Mouse (Mus musculus): ENCODE measurements around the gene Zbtb21.
"Not testable (repeated sequence)": the region's sequence is repeated elsewhere in the genome, so short reads cannot be mapped to it uniquely, and the experiment has no call there.

The Zbtb21 gene

DNA sequence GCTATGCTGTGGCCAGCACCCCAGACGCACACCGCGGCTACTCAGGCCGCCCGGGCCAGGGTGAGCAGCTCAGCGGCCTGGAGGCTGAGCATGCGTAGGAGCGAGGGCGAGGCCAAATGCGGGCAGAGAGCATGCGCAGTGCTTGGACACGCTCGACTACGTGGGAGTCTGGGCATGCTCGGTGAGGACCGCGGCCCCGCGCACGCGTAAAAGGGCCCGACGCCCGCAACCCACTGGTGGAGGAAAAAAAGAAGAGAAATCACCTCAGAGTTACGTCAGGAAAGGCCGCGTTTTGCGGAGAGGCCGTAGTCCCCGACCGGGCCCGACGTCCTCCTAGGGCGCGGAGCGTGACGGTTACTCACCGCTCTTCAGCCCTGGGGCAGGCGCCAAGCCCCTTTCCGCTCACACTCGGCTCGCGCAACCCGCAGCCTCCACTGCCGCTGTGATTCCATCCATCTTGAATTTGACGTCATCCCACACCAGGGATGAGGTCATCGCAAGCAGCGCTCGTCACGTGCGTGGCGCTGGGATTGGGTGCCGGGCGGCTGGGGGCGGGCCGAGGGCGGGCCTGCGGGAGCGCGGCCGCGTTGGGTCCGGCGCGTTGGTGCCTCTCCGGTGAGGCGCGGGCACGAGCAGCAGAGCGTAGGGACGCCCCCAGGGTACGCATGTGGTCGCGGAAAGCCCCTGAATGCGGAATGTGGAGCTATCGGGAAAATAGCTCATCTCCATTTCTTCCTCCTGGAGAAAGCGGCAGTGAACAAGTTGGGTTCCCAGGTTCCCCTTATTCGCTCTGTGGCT lies at the start of gene Zbtb21, which contains the start of gene C2cd2:
Zbtb21 (minus strand) TSS at position 472 of the 798 bp plus-strand sequence.
C2cd2 (minus strand) TSS at position 448 of the 798 bp plus-strand sequence.
- DNase-seq (ENCODE audit: low spot score) = peak; percentile 97

DNA sequence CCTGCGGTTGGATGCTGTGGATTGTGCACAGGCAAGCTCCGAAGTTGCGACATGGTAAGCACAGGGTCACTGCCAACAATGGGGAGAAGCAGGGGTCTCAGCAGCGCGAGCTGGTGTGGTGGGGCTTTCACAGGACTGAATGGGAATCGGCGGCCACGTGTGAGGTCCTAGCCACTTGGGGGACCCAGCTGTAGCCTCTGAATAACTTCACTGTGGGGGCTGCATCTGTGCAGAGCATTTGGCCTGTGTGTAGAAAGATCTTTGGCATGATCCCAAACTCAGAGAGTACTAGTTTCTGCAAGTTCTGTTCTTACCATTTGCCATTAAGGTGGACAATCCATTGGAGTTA lies 34.9 kb upstream of the Zbtb21 start:
- not testable (repeated sequence) for DNase-seq (ENCODE audit: low spot score)

- peak; percentile 91 for DNase-seq (ENCODE audit: low spot score)
Measured at GRCm38 (mm10) chr16:97996616-97997382, 34.4 kb upstream of the Zbtb21 start, which contains the start of gene B230307C23Rik. B230307C23Rik (plus strand) TSS chr16:97997315.

- peak; percentile 30 for DNase-seq (ENCODE audit: low spot score)
Measured at GRCm38 (mm10) chr16:97995849-97996615, 33.6 kb upstream of the Zbtb21 start.

GRCm38 (mm10) chr16:97992477-97992876 lies 30.1 kb upstream of the Zbtb21 start:
- not testable (repeated sequence) for DNase-seq (ENCODE audit: low spot score)

DNA sequence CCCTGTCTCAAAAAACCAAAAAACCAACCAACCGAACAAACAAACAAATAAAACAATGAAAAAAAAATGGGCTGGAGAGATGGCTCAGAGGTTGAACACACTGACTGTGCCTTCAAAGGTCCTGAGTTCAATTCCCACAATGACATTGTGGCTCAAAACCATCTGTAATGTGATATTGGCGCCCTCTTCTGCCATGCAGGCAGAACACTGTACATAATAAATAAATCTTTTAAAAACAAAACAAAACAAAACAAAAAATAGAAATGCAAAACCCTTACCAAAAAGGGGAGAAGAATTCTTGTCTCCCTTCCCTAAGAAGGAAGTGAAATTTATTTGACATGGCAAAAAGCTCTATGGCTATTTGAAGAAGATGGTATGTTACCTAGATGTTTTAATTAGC lies 29.1 kb upstream of the Zbtb21 start:
- DNase-seq (ENCODE audit: low spot score) = no peak

DNA sequence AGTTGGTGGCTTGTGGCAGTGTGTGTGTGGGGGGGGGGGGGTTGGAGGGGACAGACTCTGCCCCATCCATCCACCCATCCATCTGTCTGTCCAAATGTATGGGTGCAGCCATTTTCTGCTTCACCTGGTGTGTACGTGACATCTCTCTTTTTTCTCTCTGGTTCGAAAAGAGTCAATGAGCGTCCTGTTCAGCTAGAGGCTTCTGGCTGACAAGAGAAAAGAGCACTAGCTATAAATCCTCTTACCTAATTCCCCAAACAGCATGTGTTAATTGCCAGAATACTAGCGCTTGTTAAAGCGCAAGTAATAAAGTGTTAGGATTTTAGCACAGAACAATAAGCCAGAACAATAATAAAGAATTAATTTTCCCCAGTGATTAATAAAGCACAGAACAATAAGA lies 22.2 kb upstream of the Zbtb21 start:
- DNase-seq (ENCODE audit: low spot score) = no peak

DNA sequence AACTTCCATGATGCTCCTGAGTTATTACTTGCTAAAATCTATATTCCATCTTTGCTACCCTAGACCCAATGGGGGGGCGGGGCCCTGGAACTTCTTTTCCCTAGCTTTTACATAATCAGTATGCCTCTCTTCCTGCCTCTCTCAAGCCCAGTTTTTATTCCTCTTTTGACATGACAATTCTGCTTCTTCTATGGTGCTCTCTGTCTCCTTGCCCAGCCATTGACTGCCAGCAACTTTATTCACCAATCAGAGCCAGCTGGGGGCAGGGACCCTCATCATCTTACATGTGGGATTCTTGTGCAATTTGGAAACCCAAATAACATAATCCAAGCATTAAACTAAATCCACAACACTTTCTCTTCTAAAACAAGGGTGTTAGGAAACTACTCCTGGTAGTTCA lies 18.9 kb upstream of the Zbtb21 start:
- DNase-seq (ENCODE audit: low spot score) = no peak

GRCm38 (mm10) chr16:97977722-97978121 lies 15.3 kb upstream of the Zbtb21 start:
- DNase-seq (ENCODE audit: low spot score) = no peak

DNA sequence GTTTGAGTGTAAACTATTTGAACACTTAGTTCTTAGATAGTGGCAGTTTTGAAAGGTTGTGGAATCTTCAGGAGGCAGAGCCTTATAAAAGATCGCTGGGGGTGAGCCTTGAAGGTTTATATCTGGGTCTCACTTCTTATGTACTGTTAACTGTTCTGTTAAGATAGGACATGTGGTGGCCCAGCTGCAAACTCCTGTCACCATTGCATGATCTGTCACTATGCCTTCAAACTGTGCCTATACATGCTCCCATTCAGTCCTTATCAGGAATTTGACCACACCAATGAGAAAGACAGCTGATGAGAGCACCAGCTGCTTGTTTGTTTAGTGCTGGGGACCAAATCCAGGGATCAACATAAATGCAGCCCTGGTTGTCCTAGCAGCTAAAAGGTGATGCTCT lies 14.9 kb upstream of the Zbtb21 start:
- no peak for DNase-seq (ENCODE audit: low spot score)

DNA sequence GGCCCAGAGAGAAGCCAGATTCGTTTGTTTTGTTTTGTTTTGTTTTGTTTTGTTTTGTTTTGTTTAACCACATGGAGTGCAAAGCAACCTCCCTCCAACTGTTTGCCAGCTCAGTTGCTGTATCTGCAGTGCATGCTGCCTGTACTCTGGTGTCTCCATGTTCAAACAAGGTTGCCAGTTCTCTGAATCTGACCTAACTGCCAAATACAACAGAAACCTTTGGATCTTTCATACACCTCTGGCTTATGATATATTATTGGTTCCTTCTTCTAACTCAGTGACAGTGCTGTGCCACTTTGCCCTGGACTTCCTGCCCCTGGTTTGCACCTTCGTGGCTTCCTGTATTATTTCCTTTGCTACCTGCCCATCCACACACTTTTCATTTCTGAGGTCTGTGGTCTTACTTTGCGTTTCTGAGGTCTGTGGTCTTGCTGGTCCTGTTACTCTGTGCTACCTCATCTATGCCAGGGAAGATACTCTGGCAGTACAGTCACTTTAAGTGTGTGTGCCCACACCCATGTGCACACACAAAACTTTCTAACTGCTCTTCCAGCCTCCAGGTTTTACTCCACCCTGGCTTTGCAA lies 1.6 kb upstream of the Zbtb21 start:
- no peak for DNase-seq (ENCODE audit: low spot score)

DNA sequence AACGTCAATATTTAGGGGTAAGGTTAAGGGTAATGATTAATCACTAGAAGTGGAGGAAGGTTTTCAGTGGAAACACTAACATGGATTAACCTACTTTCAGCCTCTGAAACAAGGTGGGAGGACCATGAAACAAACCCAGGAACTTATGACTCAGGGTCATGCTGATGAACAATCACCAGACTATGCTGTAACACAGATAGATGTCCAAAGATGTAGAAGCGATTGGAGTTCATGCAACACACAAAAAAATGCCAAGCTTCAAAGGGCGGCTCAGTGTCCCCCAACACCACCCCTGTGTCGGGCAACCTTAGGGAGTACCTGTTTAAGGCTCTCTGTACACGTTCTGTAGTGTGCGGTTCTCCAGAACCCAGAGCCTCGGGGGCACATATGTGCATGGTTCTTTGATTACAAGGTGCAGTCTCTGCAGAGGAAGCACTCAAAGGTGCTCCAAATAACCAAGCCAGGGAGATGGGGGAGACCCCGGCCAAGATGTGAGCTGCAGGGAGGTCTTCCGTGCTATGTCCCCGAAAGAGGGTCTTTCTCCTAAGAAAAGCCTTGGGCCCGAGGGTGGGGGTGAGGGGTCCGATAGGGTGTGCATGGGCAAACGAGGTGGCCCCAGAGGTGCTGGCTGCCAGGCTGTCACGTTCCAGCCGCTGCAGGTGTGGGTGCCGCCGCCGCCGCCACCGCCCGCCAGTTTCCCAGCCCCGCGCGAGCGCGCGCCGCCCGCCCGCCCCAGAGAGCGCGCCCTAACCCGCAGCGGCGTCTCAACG lies 856 bp downstream of the Zbtb21 start:
- no peak for DNase-seq (ENCODE audit: low spot score)

DNA sequence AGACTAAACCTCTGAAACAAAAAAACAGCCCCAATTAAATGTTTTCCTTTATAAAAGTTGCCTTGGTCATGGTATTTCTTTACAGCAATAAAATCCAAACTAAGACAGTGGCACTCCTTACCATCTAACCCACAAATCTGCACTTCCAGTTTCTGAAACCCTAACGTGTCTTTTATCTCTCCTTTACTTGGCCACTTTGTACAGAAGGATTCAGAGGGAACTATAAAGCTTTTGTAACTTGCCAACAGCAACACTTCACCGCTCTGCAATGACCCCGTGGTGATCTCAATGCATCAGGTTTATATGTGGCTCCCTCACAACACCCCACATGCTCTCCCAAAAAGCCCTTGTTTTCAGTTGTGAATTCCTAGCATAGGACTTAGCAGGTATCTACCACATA lies 2.1 kb downstream of the Zbtb21 start:
- no peak for DNase-seq (ENCODE audit: low spot score)

- no peak for DNase-seq (ENCODE audit: low spot score)
Measured at GRCm38 (mm10) chr16:97958401-97958973, 3.9 kb downstream of the Zbtb21 start.

DNA sequence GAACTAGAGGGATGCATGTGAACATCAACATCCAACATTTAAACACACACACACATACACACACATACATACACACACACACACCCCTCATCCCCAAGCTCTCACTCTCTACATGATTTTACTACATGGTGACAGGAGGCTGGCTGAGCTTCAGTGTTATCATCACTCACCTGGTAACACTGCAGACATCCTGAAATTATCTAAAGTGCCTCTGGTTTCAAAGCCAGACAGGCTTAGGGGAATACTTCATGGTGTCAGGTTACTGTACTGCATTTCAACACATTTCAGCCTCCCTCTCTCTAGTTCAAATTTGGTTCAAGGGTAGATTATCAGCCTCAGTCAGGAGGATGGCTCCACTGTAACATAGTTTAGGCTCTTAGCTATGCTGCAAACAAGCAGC lies 4.8 kb downstream of the Zbtb21 start:
- DNase-seq (ENCODE audit: low spot score) = peak; percentile 5

DNA sequence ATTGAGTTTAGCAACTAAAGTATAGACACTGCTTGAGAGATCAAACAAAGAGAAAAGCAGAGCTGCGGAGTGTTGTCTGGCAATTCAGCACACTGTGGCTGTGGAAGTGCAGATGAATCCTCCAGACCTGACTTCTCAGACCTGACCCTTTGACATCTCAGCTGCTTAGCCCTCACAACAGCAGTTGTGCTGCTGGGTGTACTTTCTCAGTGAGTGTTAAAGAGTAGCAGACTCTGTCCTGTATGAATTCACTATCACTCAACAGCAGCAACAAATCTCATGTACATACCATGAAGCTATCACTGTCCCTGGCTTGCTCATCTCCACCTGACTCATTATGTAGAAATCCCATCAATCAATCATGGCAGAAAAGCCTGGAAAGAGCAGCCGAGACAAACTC lies 6.4 kb downstream of the Zbtb21 start:
- DNase-seq (ENCODE audit: low spot score) = no peak

- no peak for DNase-seq (ENCODE audit: low spot score)
Measured at GRCm38 (mm10) chr16:97953300-97953699, 9.1 kb downstream of the Zbtb21 start.

DNA sequence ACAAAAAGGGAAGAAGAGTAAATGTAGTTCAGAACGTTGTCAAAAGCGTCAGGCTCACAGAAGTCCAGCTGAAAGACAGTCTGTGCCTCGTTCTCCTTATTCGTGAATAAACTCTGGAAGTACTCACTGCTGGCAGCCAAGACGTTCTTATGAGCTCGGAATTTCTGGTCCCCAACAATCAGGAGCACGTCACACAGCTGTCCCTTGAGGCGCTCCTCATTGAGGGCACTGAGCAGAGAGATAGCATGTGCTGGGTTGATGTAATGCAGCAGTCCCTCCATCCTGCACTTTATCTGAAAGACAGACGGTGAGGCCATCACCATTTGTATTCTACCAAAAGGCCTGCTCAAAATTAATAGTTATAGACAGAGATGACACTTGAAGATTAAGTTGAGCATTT lies 9.6 kb downstream of the Zbtb21 start:
- no peak for DNase-seq (ENCODE audit: low spot score)

- no peak for DNase-seq (ENCODE audit: low spot score)
Measured at GRCm38 (mm10) chr16:97952371-97952770, 10.1 kb downstream of the Zbtb21 start.

DNA sequence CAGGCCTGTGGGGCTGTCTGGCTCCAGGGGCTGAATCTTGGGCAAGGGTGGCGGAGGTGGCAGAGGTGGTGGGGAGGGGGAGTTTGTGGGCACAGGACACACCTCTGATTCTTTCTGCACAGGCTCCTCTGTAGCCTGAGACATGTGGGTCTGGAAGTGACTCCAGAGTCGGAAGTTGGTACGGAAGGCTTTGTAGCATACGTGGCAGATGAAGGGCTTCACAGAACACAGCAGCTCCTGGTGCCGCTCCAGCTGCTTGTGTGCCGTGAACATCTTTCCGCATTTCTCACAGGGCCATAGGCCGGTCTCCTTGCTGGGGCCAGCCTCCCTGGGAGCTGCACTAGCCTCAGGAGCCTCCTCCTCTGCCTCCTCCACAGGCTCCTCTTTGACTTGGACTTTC lies 12.4 kb downstream of the Zbtb21 start:
- DNase-seq (ENCODE audit: low spot score) = no peak

GRCm38 (mm10) chr16:97948836-97949235 lies 13.6 kb downstream of the Zbtb21 start:
- no peak for DNase-seq (ENCODE audit: low spot score)
